Mouse (Mus musculus) neural tube, embryonic 14.5 days (tissue): ENCODE results near the gene Dock6. TPM values are rescaled to one million over a fixed set of nuclear protein-coding genes. Genes with fewer than 3 reads are reported as not detected.

ENCODE experiments used
- ATAC-seq: fragments of 200-750 bp; cut with Nextera tagmentation; 2 replicates; pipeline ENCODE4 v1.8.0; 2017; ENCODE audit warnings: low read depth, mild to moderate bottlenecking, moderate TSS enrichment, moderate library complexity
- H3K27ac ChIP-seq: fragments of 300-500 bp; sonication (generic); 2 replicates; pipeline ENCODE4 v1.5.1; 2014; ENCODE audit warnings: low read depth, mild to moderate bottlenecking, control low read depth, low read length, moderate library complexity, mixed read lengths
- H3K27me3 ChIP-seq: fragments of 300-500 bp; sonication (generic); 2 replicates; pipeline ENCODE4 v1.6.1; 2014; ENCODE audit warnings: low read length; ENCODE audit not compliant: control insufficient read depth, insufficient read depth
- H3K36me3 ChIP-seq: fragments of 300-500 bp; sonication (generic); 2 replicates; pipeline ENCODE4 v1.6.1; 2014; ENCODE audit warnings: low read length, mixed read lengths; ENCODE audit not compliant: control insufficient read depth, insufficient read depth
- H3K4me1 ChIP-seq: fragments of 300-500 bp; sonication (generic); 2 replicates; pipeline ENCODE4 v1.6.1; 2014; ENCODE audit warnings: low read length; ENCODE audit not compliant: control insufficient read depth, insufficient read depth
- H3K4me2 ChIP-seq: fragments of 300-500 bp; sonication (generic); 2 replicates; pipeline ENCODE4 v1.6.1; 2014; ENCODE audit warnings: mild to moderate bottlenecking, low read depth, low read length, control low read depth
- H3K4me3 ChIP-seq: fragments of 300-500 bp; sonication (generic); 2 replicates; pipeline ENCODE4 v1.5.1; 2014; ENCODE audit warnings: low read depth, low read length, control low read depth, mixed read lengths
- H3K9ac ChIP-seq: fragments of 300-500 bp; sonication (generic); replicated peaks from 2 replicates; pipeline ENCODE4 v1.6.1; 2014; ENCODE audit warnings: low read depth, mild to moderate bottlenecking, control low read depth, low read length, mixed read lengths
- H3K9me3 ChIP-seq: fragments of 300-500 bp; sonication (generic); 2 replicates; pipeline ENCODE4 v1.6.1; 2016; ENCODE audit warnings: low read length; ENCODE audit not compliant: control insufficient read depth
- WGBS: fragments of 180-500 bp; shearing (Covaris S2); extraction: QIAGEN DNeasy Blood & Tissue Kit; methylation state at CpG from one replicate; pipeline ENCODE4 v1.1.7; 2014; 5-methylcytosine and 5-hydroxymethylcytosine counted together
- polyA plus RNA-seq: library from polyadenylated mRNA; unstranded; fragments of >200 nt; fragmentation: Nextera tagmentation; extraction: Ambion mirVana; gene quantifications from 2 replicates; pipeline ENCODE4 v1.2.1, GENCODE M21; 2014

Dock6 gene
- polyA plus RNA-seq, 1 experiment from 2014 or later, result 8.2 TPM

- 75% methylated on average over 3 of the region's 3 CpGs for WGBS
- Histone ChIP-seq H3K9ac (no peak overlapping the region), H3K4me3 (no peak overlapping the region; the same call in 1 of the 2 replicates), H3K27ac (no peak overlapping the region), H3K9me3 (no peaks in the 10 kb centered on the region), H3K27me3 (no peaks in the 10 kb centered on the region), H3K36me3 (no peaks in the 10 kb centered on the region), H3K4me2 (peak overlapping the region; percentile 55; the same call in 1 of the 2 replicates), H3K4me1 (0 out of 2 replicates have a peak, but pooled peaks cover 6% of the 10 kb centered on the region)
- ATAC-seq, result no peak
Observed at GRCm38 (mm10) chr9:21851084-21851483, 1.4 kb downstream of the Dock6 start.

DNA sequence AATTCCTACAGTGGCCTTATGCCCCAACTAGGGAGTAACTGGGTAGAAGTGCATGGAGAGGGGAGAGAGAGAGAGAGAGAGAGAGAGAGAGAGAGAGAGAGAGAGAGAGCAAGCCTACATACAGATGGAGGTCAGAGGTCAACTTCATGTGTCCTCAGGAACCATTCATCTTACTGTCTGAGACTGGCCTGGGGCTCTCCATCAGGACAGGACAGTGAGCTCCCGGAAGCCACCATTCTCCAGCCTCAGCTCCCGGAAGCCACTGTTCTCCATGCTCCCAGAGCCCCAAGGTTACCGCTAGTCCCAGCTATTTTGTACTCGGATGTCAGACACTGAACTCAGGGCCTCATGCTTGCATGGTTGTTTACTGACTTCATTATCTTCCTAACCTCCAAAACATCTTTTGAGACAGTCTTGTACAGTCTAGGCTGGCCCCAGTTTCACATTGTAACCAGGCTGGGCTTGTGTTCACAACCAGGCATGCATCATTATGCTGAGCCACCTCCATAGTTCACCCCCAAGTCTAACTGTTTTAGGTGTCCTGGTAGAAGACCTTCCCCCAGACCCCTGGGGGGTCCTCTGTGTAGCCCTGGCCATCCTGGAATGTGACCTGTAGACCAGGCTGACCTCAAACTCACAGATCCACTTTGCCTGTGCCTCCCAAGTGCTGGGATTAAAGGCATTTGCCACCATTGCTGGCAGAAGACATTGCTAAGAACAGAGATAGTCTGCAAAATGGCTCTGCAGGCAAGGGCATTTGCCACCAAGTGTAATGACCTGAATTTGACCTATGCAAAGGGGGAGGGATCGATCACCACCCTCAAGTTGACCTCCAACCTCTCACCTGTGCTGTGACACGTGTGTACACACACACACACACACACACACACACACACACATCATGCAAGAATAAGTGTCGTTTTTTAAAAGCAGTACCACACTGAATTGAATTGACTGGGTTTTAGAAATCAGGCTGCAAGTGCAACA, 2.5 kb downstream of the Dock6 start:
- H3K9me3 ChIP-seq, result no peaks in the 10 kb centered on the region
- no peak overlapping the region for H3K9ac ChIP-seq
- H3K27ac ChIP-seq, result no peak overlapping the region
- no peaks in the 10 kb centered on the region for H3K36me3 ChIP-seq
- H3K4me2 ChIP-seq, result no peak overlapping the region
- H3K4me1 ChIP-seq, result 0 out of 2 replicates have a peak, but pooled peaks cover 6% of the 10 kb centered on the region
- no peaks in the 10 kb centered on the region for H3K27me3 ChIP-seq
- no peak for ATAC-seq
- no peak overlapping the region for H3K4me3 ChIP-seq
- 69% methylated on average over 7 of the region's 7 CpGs for WGBS

GRCm38 (mm10) chr9:21847926-21848325, 4.5 kb downstream of the Dock6 start:
- Histone ChIP-seq H3K9ac (no peak overlapping the region), H3K9me3 (no peaks in the 10 kb centered on the region), H3K36me3 (no peaks in the 10 kb centered on the region), H3K4me1 (0 out of 2 replicates have a peak, but pooled peaks cover 6% of the 10 kb centered on the region), H3K4me2 (no peak overlapping the region), H3K27me3 (no peaks in the 10 kb centered on the region), H3K27ac (0 out of 2 replicates have a peak overlapping the region, but pooled peaks have one; percentile 34), H3K4me3 (no peak overlapping the region)
- 31% methylated on average over 10 of the region's 10 CpGs for WGBS
- ATAC-seq, result no peak

DNA sequence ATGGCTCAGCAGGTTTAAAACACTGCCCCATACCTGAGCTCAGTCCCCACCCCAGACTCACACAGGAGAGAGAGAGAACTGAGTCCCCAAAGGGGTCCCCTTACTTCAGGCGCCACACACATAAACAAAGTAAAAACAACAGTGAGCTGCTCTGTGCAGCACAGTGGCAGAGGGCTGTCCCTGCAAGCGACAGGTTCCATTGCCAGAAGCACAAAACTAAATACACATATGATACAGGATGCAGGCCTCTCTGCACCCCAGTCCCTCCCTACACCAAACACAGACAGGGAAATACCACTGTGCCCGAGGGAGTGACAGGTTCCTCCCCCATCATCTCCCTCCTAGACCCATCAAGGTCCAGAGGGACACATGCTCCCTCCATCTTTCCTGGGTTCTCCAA, 5.0 kb downstream of the Dock6 start:
- H3K27ac ChIP-seq, result 0 out of 2 replicates have a peak overlapping the region, but pooled peaks have one; percentile 34
- H3K36me3 ChIP-seq, result no peaks in the 10 kb centered on the region
- no peaks in the 10 kb centered on the region for H3K9me3 ChIP-seq
- H3K4me3 ChIP-seq, result no peak overlapping the region
- WGBS, result 30% methylated on average over 3 of the region's 3 CpGs
- peak overlapping the region; percentile 21; the same call in 1 of the 2 replicates for H3K4me2 ChIP-seq
- ATAC-seq, result no peak
- H3K4me1 ChIP-seq, result 0 out of 2 replicates have a peak, but pooled peaks cover 2% of the 10 kb centered on the region
- no peaks in the 10 kb centered on the region for H3K27me3 ChIP-seq
- no peak overlapping the region for H3K9ac ChIP-seq

DNA sequence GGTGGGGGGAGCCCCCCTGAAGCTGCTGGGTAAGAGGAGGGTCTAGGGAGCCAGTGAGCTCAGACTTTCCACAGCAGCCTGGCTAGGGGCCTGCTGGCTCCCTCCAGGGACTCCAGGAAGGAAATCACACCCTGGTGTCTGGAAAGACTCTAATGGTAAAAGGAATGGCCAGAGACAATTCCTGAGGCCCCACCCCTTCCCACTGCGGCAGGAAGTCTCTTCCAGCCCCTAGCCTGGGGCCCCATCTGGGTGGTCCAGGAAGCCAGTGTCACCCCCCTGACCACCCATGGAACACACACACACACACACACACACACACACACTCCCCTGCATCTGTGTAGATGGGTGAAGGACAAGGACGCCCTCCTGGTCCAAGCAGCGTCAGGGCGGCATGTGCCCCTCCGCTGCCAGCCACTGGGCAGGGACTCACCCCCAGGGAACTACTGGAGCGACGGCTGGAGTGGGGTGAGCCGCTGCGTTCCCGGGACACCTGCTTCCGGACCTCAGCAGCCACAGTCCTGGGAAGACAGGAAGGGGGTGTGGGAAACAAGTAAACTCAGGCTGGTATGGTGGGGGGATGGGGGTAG, 5.6 kb downstream of the Dock6 start:
- Histone ChIP-seq H3K27me3 (no peaks in the 10 kb centered on the region), H3K4me1 (0 out of 2 replicates have a peak, but pooled peaks cover 2% of the 10 kb centered on the region), H3K36me3 (no peaks in the 10 kb centered on the region), H3K9ac (no peak overlapping the region), H3K9me3 (no peaks in the 10 kb centered on the region), H3K4me3 (no peak overlapping the region), H3K4me2 (peak overlapping the region; percentile 21; the same call in 1 of the 2 replicates), H3K27ac (peak overlapping the region; percentile 8; the same call in 1 of the 2 replicates)
- peak; percentile 20; the same call in 1 of the 2 replicates for ATAC-seq
- 9% methylated on average over 11 of the region's 11 CpGs for WGBS

GRCm38 (mm10) chr9:21845381-21846080, 6.9 kb downstream of the Dock6 start:
- WGBS, result 61% methylated on average over 14 of the region's 14 CpGs
- Histone ChIP-seq H3K4me2 (no peak overlapping the region), H3K9me3 (no peaks in the 10 kb centered on the region), H3K4me3 (no peak overlapping the region), H3K27me3 (no peaks in the 10 kb centered on the region), H3K36me3 (no peaks in the 10 kb centered on the region), H3K4me1 (0 out of 2 replicates have a peak, but pooled peaks cover 2% of the 10 kb centered on the region), H3K27ac (no peak overlapping the region), H3K9ac (no peak overlapping the region)
- no peak for ATAC-seq

- 0 out of 2 replicates have a peak, but pooled peaks cover 2% of the 10 kb centered on the region for H3K4me1 ChIP-seq
- no peak for ATAC-seq
- H3K9me3 ChIP-seq, result no peaks in the 10 kb centered on the region
- no peak overlapping the region for H3K27ac ChIP-seq
- 81% methylated on average over 6 of the region's 6 CpGs for WGBS
- H3K4me2 ChIP-seq, result no peak overlapping the region
- H3K4me3 ChIP-seq, result no peak overlapping the region
- H3K36me3 ChIP-seq, result no peaks in the 10 kb centered on the region
- H3K27me3 ChIP-seq, result no peaks in the 10 kb centered on the region
- H3K9ac ChIP-seq, result no peak overlapping the region
Observed at GRCm38 (mm10) chr9:21843086-21843485, 9.3 kb downstream of the Dock6 start.

GRCm38 (mm10) chr9:21842391-21842790, 10.0 kb downstream of the Dock6 start:
- H3K4me2 ChIP-seq, result no peak overlapping the region
- no peak overlapping the region for H3K27ac ChIP-seq
- no peaks in the 10 kb centered on the region for H3K27me3 ChIP-seq
- no peak for ATAC-seq
- H3K36me3 ChIP-seq, result no peaks in the 10 kb centered on the region
- 66% methylated on average over 5 of the region's 5 CpGs for WGBS
- H3K4me3 ChIP-seq, result no peak overlapping the region
- 0 out of 2 replicates have a peak, but pooled peaks cover 2% of the 10 kb centered on the region for H3K4me1 ChIP-seq
- no peak overlapping the region for H3K9ac ChIP-seq
- H3K9me3 ChIP-seq, result no peaks in the 10 kb centered on the region
